Mouse (Mus musculus): ENCODE results near the gene 1700042G07Rik. TPM values are rescaled to one million over a fixed set of nuclear protein-coding genes. Genes with fewer than 3 reads are reported as not detected.

The 1700042G07Rik gene
- polyA plus RNA-seq, 1 experiment from 2014 or later = not detected

DNA sequence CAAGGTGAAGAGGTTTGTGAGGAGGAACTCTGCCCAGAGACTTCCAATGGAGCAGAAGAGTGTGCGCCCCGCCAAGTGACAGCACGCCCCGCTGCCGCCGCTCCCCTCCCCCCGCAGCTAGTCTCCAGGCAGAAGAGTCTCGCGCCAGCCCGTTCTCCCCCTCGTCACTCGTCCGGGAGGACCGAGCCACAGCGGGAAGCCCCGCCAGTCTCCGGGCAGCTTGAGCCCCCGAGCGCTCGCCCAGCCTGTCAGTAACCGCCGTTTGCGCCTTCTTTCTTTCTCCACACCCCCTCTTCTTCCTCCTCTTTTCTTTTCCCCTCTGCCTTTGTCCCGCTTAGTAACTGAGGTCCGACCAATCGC lies 47.6 kb downstream of the 1700042G07Rik start:
- H3K36me3 ChIP-seq (ENCODE audit: insufficient read depth, low read length) = no peaks in the 10 kb centered on the region
- peak overlapping the region; percentile 88 for H3K9ac ChIP-seq (replicated peaks; ENCODE audit: low read length)
- peak overlapping the region; percentile 99 for H3K27ac ChIP-seq (ENCODE audit: low read length)
- ATAC-seq (ENCODE audit: low FRiP score, low TSS enrichment) = peak; percentile 70; the same call in 1 of the 2 replicates
- peak overlapping the region; percentile 78 for H3K4me2 ChIP-seq (replicated peaks; ENCODE audit: low read depth, low read length)
- H3K4me3 ChIP-seq (ENCODE audit: low read length) = peak overlapping the region; percentile 87
- peaks cover 10% of the 10 kb centered on the region; the same call in 1 of the 2 replicates for H3K4me1 ChIP-seq (ENCODE audit: insufficient read depth, low read length)
- no peaks in the 10 kb centered on the region for H3K27me3 ChIP-seq (ENCODE audit: insufficient read depth, low read length)
- WGBS = under 1% methylated on average over 26 of the region's 26 CpGs
- H3K9me3 ChIP-seq (ENCODE audit: low read length) = no peaks in the 10 kb centered on the region

DNA sequence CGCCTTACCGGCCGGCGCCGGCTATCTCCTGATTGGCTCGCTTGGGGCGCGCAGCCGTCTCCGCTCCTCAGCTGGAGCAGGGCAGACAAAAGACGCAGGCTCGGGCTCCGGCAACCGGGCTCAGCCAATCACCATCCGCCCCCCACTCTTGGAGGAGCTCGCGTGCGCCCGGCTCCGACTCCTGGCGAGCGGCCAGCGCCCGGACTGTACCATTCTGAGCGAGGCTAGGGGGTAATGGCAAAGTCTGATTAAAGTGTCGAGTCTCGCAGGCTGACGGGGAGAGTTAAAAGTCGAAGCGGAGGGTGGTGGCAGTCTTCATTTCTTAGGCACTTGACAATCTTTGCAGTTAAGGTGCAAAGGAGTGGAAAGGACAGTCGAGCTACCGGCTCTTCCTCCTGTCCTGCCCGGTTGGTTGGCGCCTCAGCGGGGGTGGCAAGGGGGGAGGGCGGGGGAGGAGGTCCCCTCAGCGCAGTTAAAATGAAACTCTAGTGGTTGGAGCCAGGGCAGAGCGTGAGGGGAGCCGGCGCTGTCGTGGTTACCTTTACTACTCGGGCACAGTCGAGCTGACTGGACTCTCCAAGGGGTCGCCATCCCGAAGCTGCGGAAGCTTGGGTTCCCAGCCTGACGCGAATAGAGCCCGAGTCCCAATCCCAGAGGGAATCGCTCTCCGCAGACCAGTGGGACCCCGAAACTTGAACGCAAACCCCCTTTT lies 48.1 kb downstream of the 1700042G07Rik start, which contains the start of gene Pik3r3:
TSS of gene Pik3r3 (plus strand) at position 479 of the 712 bp plus-strand sequence.
- peak; percentile 99 for ATAC-seq (ENCODE audit: low FRiP score, low TSS enrichment)
- peak within 1 kb of the TSS; percentile 91 for H3K9ac ChIP-seq (replicated peaks; ENCODE audit: low read length)
- H3K9me3 ChIP-seq (ENCODE audit: low read length) = no peaks in the 10 kb centered on the region
- WGBS = 0% methylated on average over 51 of the region's 53 CpGs
- peak within 1 kb of the TSS; percentile 99 for H3K27ac ChIP-seq (ENCODE audit: low read length)
- H3K27me3 ChIP-seq (ENCODE audit: insufficient read depth, low read length) = no peaks in the 10 kb centered on the region
- no peaks in the 10 kb centered on the region for H3K36me3 ChIP-seq (ENCODE audit: insufficient read depth, low read length)
- peak within 1 kb of the TSS; percentile 78 for H3K4me2 ChIP-seq (replicated peaks; ENCODE audit: low read depth, low read length)
- peaks cover 10% of the 10 kb centered on the region; the same call in 1 of the 2 replicates for H3K4me1 ChIP-seq (ENCODE audit: insufficient read depth, low read length)
- H3K4me3 ChIP-seq (ENCODE audit: low read length) = peak within 1 kb of the TSS; percentile 87

DNA sequence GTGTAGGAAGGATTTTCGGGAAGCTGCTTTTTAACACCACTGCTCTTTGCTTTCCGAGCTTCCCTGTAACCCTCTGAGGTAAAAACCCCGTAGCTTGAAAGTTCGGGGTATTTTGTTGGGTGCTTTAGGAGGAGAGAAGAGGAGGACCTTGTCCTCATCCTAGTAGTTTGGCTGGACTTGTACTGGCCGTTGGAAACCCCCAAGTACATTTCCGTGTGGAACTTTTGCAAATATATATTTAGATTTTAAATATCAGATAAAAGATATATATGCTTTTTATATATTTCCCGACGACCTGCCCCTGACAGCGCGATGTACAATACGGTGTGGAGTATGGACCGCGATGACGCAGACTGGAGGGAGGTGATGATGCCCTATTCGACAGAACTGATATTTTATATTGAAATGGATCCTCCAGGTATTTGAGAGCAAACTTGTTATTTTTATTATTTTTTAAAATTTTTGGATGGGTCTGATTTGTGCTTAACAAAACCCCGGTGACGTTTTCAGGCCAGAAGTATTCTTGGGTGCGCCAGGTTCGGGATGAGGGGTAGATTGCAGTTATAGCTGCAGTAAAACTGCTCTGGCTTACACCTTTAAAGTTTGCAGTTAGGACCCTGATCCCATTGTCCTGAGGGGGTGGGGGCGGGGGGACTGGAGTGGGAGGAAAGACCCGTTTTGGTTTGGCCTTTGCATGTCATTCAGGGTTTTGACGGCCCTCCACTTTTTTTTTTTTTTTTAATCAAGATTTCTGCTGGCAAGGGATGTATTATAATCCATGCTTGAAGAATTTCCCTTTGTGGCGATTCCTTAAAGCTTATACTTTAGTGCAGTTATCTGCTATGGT lies 49.0 kb downstream of the 1700042G07Rik start:
- H3K9me3 ChIP-seq (ENCODE audit: low read length) = no peaks in the 10 kb centered on the region
- no peaks in the 10 kb centered on the region for H3K36me3 ChIP-seq (ENCODE audit: insufficient read depth, low read length)
- peak overlapping the region; percentile 91 for H3K9ac ChIP-seq (replicated peaks; ENCODE audit: low read length)
- H3K4me3 ChIP-seq (ENCODE audit: low read length) = peak overlapping the region; percentile 87
- H3K4me1 ChIP-seq (ENCODE audit: insufficient read depth, low read length) = peaks cover 10% of the 10 kb centered on the region; the same call in 1 of the 2 replicates
- no peak for ATAC-seq (ENCODE audit: low FRiP score, low TSS enrichment)
- no peaks in the 10 kb centered on the region for H3K27me3 ChIP-seq (ENCODE audit: insufficient read depth, low read length)
- WGBS = under 1% methylated on average over 23 of the region's 23 CpGs
- peak overlapping the region; percentile 70 for H3K4me2 ChIP-seq (replicated peaks; ENCODE audit: low read depth, low read length)
- H3K27ac ChIP-seq (ENCODE audit: low read length) = peak overlapping the region; percentile 99

DNA sequence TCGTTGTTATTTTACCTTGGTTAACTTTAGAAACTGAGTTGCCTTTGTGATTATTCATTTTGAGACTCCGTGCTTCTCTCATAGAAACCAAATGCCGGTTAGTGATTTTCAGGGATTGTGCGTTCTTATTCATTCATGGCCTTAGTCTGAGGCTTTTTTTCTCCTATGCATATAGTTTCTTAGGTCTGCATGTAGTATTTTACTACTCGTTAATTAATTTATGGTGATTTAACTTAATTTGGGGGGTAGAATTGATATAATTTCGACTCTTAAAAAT lies 49.6 kb downstream of the 1700042G07Rik start:
- no peak overlapping the region for H3K27ac ChIP-seq (ENCODE audit: low read length)
- H3K27me3 ChIP-seq (ENCODE audit: insufficient read depth, low read length) = no peaks in the 10 kb centered on the region
- H3K9me3 ChIP-seq (ENCODE audit: low read length) = no peaks in the 10 kb centered on the region
- peak overlapping the region; percentile 91 for H3K9ac ChIP-seq (replicated peaks; ENCODE audit: low read length)
- peak overlapping the region; percentile 87 for H3K4me3 ChIP-seq (ENCODE audit: low read length)
- H3K4me2 ChIP-seq (replicated peaks; ENCODE audit: low read depth, low read length) = peak overlapping the region; percentile 70
- 1% methylated on average over 6 of the region's 6 CpGs for WGBS
- no peak for ATAC-seq (ENCODE audit: low FRiP score, low TSS enrichment)
- H3K4me1 ChIP-seq (ENCODE audit: insufficient read depth, low read length) = peaks cover 10% of the 10 kb centered on the region; the same call in 1 of the 2 replicates
- H3K36me3 ChIP-seq (ENCODE audit: insufficient read depth, low read length) = no peaks in the 10 kb centered on the region

Other genes with a start within 250 kb of the 1700042G07Rik start
- not detected in 2 replicates for gene Dmbx1, start 233.4 kb upstream of the 1700042G07Rik start, polyA plus RNA-seq (2015; fragmentation: Nextera tagmentation; extraction: Ambion mirVana)
- gene Faah, start 155.4 kb upstream of the 1700042G07Rik start, polyA plus RNA-seq (2015; fragmentation: Nextera tagmentation; extraction: Ambion mirVana) = 13.7 and 15.3 TPM in 2 replicates
- 21.2 and 22.8 TPM in 2 replicates for gene Nsun4, start 119.5 kb upstream of the 1700042G07Rik start, polyA plus RNA-seq (2015; fragmentation: Nextera tagmentation; extraction: Ambion mirVana)
- gene Uqcrh, start 98.3 kb upstream of the 1700042G07Rik start, polyA plus RNA-seq (2015; fragmentation: Nextera tagmentation; extraction: Ambion mirVana) = 505 and 583 TPM in 2 replicates
- gene Lrrc41, start 98.1 kb upstream of the 1700042G07Rik start, polyA plus RNA-seq (2015; fragmentation: Nextera tagmentation; extraction: Ambion mirVana) = 87.9 and 88.0 TPM in 2 replicates
- 34.7 and 35.6 TPM in 2 replicates for gene Rad54l, start 49.7 kb upstream of the 1700042G07Rik start, polyA plus RNA-seq (2015; fragmentation: Nextera tagmentation; extraction: Ambion mirVana)
- 59.2 and 65.5 TPM in 2 replicates for gene Pomgnt1, start 49.5 kb upstream of the 1700042G07Rik start, polyA plus RNA-seq (2015; fragmentation: Nextera tagmentation; extraction: Ambion mirVana)
- 3.8 and 3.9 TPM in 2 replicates for gene Lurap1, start 22.0 kb upstream of the 1700042G07Rik start, polyA plus RNA-seq (2015; fragmentation: Nextera tagmentation; extraction: Ambion mirVana)
- gene Tspan1, start 5.8 kb upstream of the 1700042G07Rik start, polyA plus RNA-seq (2015; fragmentation: Nextera tagmentation; extraction: Ambion mirVana) = 2.8 and 4.8 TPM in 2 replicates
- gene Gm49337, start within 50 bp of the 1700042G07Rik start, polyA plus RNA-seq (2015; fragmentation: Nextera tagmentation; extraction: Ambion mirVana) = not detected in 2 replicates
- gene Pik3r3, start 48.2 kb downstream of the 1700042G07Rik start, polyA plus RNA-seq (2015; fragmentation: Nextera tagmentation; extraction: Ambion mirVana) = 21.9 and 22.2 TPM in 2 replicates

Measured in kidney, embryonic 16.5 days (tissue).